Mouse (Mus musculus): ENCODE data around the gene 2310061I04Rik. TPM values are rescaled to one million over a fixed set of nuclear protein-coding genes. Genes with fewer than 3 reads are reported as not detected.

2310061I04Rik gene
- polyA plus RNA-seq, 1 experiment, result 35.4 TPM

DNA sequence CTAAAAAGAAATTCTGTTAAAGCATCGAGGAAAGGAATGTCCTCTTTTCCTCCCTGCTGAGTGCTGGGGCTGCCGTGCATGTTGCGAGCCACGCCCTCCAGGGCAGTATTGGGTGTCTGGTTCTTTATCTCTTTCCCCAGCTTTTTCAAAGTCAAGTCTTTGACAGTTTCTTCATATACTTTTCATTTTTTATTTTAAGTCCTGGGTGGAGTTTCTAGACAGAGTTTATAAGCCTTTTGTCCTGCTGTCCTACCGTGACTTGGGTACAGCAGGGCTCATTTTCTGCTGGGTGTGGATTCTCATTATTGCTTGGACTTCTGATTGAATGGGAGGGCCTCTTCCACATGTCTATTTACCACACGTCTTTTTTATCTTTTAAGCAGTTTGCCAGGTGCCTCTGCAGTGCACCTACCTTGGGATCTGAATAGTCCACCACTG, 22.7 kb upstream of the 2310061I04Rik start:
- peak overlapping the region; percentile 75; the same call in 1 of the 2 replicates for H3K27ac ChIP-seq (ENCODE audit: insufficient read depth, low read length)
- 53% methylated on average over 6 of the region's 6 CpGs for WGBS
- peaks cover 8% of the 10 kb centered on the region for H3K4me1 ChIP-seq (ENCODE audit: control insufficient read depth, insufficient read depth, insufficient read length)
- no peaks in the 10 kb centered on the region for H3K27me3 ChIP-seq (ENCODE audit: control insufficient read depth, insufficient read depth, low read length)
- no peak for DNase-seq (ENCODE audit: low read depth in 1 of 2, low spot score in 2 of 2)
- no peak for TF ChIP-seq POLR2A (IDR thresholded peaks at IDR 0.05; ENCODE audit: low read depth, low read length)
- no peak for TF ChIP-seq CTCF (IDR thresholded peaks at IDR 0.05; ENCODE audit: extremely low read depth, insufficient read depth, insufficient read length, insufficient replicate concordance)
- H3K36me3 ChIP-seq (ENCODE audit: control insufficient read depth, insufficient read depth, low read length), result peaks cover 18% of the 10 kb centered on the region
- no peak overlapping the region for H3K4me3 ChIP-seq (ENCODE audit: extremely low read depth, insufficient read depth, insufficient read length)

DNA sequence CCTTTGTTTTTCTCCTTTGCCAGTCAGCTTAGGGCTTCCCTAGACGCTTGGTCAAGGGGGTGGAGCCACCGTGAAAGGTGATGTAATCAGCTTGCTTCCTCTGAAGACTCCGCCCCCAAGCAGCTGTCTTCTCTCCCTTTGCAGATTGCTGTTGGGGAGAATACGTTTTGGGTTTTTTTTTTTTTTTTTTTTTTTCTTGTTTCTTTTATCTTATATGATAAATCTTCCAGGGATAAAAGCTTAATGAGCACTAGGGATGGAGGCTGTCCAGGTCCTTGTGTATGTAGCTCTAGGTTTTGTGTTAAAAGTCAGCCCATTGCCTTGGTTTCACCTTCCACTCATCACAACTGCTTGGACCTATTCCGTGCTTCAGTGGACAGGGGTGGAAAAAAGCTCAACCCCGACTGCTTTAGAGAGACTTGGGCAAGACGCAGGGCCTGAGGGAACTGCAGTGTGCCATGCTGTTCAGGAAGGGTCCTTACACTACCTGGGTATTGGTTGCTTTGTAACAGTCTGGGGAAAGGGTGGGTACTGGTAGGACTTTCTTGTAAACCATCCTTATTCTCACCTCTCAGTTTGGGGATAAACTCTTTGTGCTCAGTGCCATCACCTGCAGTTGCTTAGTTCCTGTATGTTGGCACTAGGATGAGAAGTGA, 22.0 kb upstream of the 2310061I04Rik start:
- DNase-seq (ENCODE audit: low read depth in 1 of 2, low spot score in 2 of 2), result peak; percentile 96 to 97
- Histone ChIP-seq H3K27ac (ENCODE audit: insufficient read depth, low read length) (peak overlapping the region; percentile 75), H3K4me3 (ENCODE audit: extremely low read depth, insufficient read depth, insufficient read length) (peak overlapping the region; percentile 86), H3K36me3 (ENCODE audit: control insufficient read depth, insufficient read depth, low read length) (peaks cover 16% of the 10 kb centered on the region), H3K27me3 (ENCODE audit: control insufficient read depth, insufficient read depth, low read length) (no peaks in the 10 kb centered on the region), H3K4me1 (ENCODE audit: control insufficient read depth, insufficient read depth, insufficient read length) (peaks cover 8% of the 10 kb centered on the region)
- TF ChIP-seq POLR2A (IDR thresholded peaks at IDR 0.05; ENCODE audit: low read depth, low read length) (no peak; the same call in 1 of the 2 replicates), CTCF (IDR thresholded peaks at IDR 0.05; ENCODE audit: extremely low read depth, insufficient read depth, insufficient read length, insufficient replicate concordance) (no peak)
- 6% methylated on average over 7 of the region's 7 CpGs for WGBS

DNA sequence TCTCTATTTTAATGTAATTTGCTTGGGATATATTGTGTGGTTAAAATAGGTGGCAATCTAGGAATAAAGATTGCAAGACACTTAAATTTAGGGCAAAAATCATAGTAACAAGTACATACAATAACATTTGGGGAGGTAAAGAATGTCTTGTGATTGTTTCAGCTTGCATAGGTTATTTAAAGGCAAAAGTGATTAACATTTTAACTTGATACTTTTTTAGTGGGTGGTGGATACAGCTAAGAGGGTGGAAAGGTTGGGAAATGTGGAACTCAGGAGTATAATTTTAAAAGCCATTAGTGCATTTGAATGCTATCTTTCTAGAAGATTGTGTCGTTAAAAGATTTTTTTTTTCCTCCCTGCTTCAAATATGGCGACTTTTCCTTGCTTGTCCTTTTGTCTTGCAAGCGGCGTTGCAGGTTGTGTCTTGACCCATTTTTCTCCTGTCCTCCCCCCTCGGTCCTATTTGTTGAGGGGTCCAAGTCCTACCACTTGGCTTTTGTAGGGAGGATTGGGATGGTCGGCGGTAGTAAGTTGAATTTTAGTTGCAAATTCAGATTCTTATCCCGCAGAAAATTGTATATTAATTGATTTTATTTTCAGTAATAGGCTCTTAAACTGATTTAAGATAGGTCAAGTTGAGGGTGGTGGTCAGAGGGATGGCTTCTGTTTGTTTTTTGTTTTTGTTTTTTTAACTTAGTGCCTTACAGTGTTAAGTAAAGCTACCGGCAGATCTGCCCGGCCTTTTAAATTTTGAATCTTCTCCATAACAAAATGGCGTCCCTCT, 21.2 kb upstream of the 2310061I04Rik start:
- peaks cover 14% of the 10 kb centered on the region for H3K36me3 ChIP-seq (ENCODE audit: control insufficient read depth, insufficient read depth, low read length)
- H3K4me3 ChIP-seq (ENCODE audit: extremely low read depth, insufficient read depth, insufficient read length), result peak overlapping the region; percentile 86
- H3K27me3 ChIP-seq (ENCODE audit: control insufficient read depth, insufficient read depth, low read length), result no peaks in the 10 kb centered on the region
- H3K27ac ChIP-seq (ENCODE audit: insufficient read depth, low read length), result peak overlapping the region; percentile 99
- peaks cover 8% of the 10 kb centered on the region for H3K4me1 ChIP-seq (ENCODE audit: control insufficient read depth, insufficient read depth, insufficient read length)
- under 1% methylated on average over 11 of the region's 11 CpGs for WGBS
- no peak for TF ChIP-seq CTCF (IDR thresholded peaks at IDR 0.05; ENCODE audit: extremely low read depth, insufficient read depth, insufficient read length, insufficient replicate concordance)
- no peak for TF ChIP-seq POLR2A (IDR thresholded peaks at IDR 0.05; ENCODE audit: low read depth, low read length)
- peak in 1 of 2 experiments; percentile 44 for DNase-seq (ENCODE audit: low read depth in 1 of 2, low spot score in 2 of 2)

DNA sequence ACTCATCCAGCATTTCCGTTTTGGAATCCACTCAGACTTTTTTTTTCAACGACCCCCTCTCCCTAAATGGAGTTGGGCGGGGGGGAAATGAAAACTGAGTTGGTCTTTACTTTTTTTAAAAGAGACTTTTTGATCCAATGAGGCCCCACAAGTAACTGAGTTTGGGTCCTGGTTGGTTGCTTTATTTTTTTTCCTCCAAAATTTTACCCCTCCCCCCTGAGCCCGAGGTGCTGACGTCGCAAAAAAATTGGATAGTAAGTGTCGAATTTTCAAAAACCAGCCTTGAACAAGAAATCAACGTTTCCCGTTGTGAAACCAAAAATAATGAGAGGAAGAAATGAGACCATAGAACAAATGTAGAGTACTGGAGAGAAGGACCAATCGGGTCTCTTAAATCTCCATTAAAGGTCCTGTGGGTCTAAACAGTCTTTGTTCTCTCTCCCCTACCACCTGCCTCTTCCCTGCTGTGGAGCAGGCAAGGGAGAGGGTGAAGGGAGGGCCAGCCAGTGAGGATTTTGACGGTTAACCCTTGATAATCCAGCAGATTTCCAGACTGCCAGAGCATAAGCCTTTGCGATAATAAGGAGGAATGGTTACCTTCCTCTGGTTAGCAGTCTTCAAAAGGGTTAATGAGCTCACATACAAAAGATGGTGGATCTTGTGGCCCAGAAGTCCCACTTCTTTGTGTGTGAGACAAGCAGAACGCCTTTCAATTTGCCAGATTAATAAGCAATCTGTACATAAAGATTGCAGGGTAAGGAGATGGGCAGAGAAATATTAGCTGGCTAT, 20.4 kb upstream of the 2310061I04Rik start:
- no peaks in the 10 kb centered on the region for H3K27me3 ChIP-seq (ENCODE audit: control insufficient read depth, insufficient read depth, low read length)
- H3K4me3 ChIP-seq (ENCODE audit: extremely low read depth, insufficient read depth, insufficient read length), result peak overlapping the region; percentile 86
- peaks cover 14% of the 10 kb centered on the region for H3K36me3 ChIP-seq (ENCODE audit: control insufficient read depth, insufficient read depth, low read length)
- peak in 1 of 2 experiments; percentile 52 for DNase-seq (ENCODE audit: low read depth in 1 of 2, low spot score in 2 of 2)
- under 1% methylated on average over 13 of the region's 13 CpGs for WGBS
- peaks cover 8% of the 10 kb centered on the region for H3K4me1 ChIP-seq (ENCODE audit: control insufficient read depth, insufficient read depth, insufficient read length)
- peak overlapping the region; percentile 97 for H3K27ac ChIP-seq (ENCODE audit: insufficient read depth, low read length)
- TF ChIP-seq CTCF (IDR thresholded peaks at IDR 0.05; ENCODE audit: extremely low read depth, insufficient read depth, insufficient read length, insufficient replicate concordance), result no peak
- TF ChIP-seq POLR2A (IDR thresholded peaks at IDR 0.05; ENCODE audit: low read depth, low read length), result no peak; the same call in none of the 2 replicates

DNA sequence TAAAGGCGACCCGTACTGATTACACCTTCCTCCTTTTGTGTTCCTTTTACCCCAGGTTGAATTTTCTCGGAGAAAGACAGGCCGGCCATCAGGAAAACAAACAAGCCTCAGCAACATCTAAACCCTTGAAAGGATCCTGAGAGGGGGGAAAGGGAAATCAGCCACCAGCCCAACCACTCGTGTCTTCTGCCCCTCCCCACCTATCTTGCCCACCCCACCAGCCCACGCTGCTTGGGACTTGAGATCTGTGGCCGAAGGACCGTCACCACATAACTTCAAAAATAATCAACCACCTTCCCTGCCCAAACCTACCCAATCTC, 19.9 kb upstream of the 2310061I04Rik start:
- DNase-seq (ENCODE audit: low read depth in 1 of 2, low spot score in 2 of 2), result peak in 1 of 2 experiments; percentile 24
- Histone ChIP-seq H3K4me3 (ENCODE audit: extremely low read depth, insufficient read depth, insufficient read length) (peak overlapping the region; percentile 86), H3K27me3 (ENCODE audit: control insufficient read depth, insufficient read depth, low read length) (no peaks in the 10 kb centered on the region), H3K36me3 (ENCODE audit: control insufficient read depth, insufficient read depth, low read length) (peaks cover 16% of the 10 kb centered on the region), H3K4me1 (ENCODE audit: control insufficient read depth, insufficient read depth, insufficient read length) (peaks cover 8% of the 10 kb centered on the region), H3K27ac (ENCODE audit: insufficient read depth, low read length) (peak overlapping the region; percentile 97)
- TF ChIP-seq POLR2A (IDR thresholded peaks at IDR 0.05; ENCODE audit: low read depth, low read length) (no peak), CTCF (IDR thresholded peaks at IDR 0.05; ENCODE audit: extremely low read depth, insufficient read depth, insufficient read length, insufficient replicate concordance) (no peak)
- WGBS, result under 1% methylated on average over 8 of the region's 8 CpGs

DNA sequence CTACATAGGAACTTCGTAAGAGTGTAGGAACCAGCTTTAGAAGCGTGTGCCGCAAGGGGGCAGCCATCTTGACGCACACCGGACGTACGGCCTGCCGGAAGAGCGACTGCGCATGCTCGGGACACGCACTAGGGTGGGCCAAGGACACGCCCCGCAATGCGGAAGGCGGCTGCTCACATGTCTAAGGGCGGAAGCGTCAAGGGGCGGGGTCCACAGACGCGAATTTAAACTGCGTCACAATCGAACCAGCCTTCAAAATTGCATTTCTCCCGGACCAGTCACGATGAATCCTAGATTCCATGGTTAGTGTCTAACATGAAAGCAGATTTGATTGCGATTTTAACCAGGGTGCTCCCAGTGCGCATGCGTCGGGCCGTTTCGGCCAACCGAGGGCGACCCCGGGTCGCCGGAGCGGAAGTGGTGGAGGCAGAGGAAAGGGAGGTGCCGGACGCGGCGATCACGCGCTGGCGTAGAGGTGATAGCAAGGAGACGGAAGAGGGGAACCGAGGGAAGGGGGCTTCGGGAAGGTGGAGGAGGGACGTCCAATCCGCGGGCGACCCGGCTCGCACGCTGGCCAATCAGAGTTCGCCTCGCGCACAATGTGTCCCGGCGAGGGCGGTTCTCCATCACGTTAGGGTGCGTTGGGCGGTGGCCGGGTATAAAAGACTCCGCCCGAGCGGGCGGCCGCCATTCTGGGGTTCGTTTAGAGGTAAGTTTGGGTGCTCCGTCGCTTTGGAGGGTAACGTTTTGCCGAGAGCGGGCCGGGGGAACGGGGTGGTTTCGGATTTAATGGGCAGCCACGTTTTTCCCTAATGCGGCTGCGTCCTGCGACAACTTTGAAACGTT, 19.3 kb upstream of the 2310061I04Rik start, which contains the start of the genes Mrps18b and Ppp1r10:
Gene Mrps18b (minus strand): TSS at position 93 of the 846 bp plus-strand sequence.
Gene Ppp1r10 (plus strand): TSS at position 138 of the 846 bp plus-strand sequence.
- TF ChIP-seq POLR2A (IDR thresholded peaks at IDR 0.05; ENCODE audit: low read depth, low read length) (peak; percentile 99), CTCF (IDR thresholded peaks at IDR 0.05; ENCODE audit: extremely low read depth, insufficient read depth, insufficient read length, insufficient replicate concordance) (no peak)
- peaks cover 16% of the 10 kb centered on the region for H3K36me3 ChIP-seq (ENCODE audit: control insufficient read depth, insufficient read depth, low read length)
- H3K27ac ChIP-seq (ENCODE audit: insufficient read depth, low read length), result peak within 1 kb of the TSS; percentile 97
- H3K4me1 ChIP-seq (ENCODE audit: control insufficient read depth, insufficient read depth, insufficient read length), result peaks cover 8% of the 10 kb centered on the region
- DNase-seq (ENCODE audit: low read depth in 1 of 2, low spot score in 2 of 2), result peak; percentile 99
- under 1% methylated on average over 83 of the region's 83 CpGs for WGBS
- H3K4me3 ChIP-seq (ENCODE audit: extremely low read depth, insufficient read depth, insufficient read length), result peak within 1 kb of the TSS; percentile 86
- no peaks in the 10 kb centered on the region for H3K27me3 ChIP-seq (ENCODE audit: control insufficient read depth, insufficient read depth, low read length)

All from spleen, adult 2 months (tissue).